8 mouse cellular contexts compared by ENCODE assay signal in genomic region chr1:168416729-168417437, GRCm38 (mm10). TPM values are rescaled to one million over a fixed set of nuclear protein-coding genes. Genes with fewer than 3 reads are reported as not detected.
DNase-seq lines count a peak whose midpoint lies in the region; ATAC-seq and TF ChIP-seq lines count a peak whose summit lies in the region.

No protein-coding gene starts in this region.

- no peak for DNase-seq in lung, postnatal 4 days
- no peak for DNase-seq in embryonic facial prominence, embryonic 11.5 days (ENCODE audit: low spot score)
- peak; percentile 69 for DNase-seq in kidney, postnatal 0 days (ENCODE audit: low spot score)
- no peak for DNase-seq in cerebellum, postnatal 4 days (ENCODE audit: low spot score in 2 of 2)
- DNase-seq in Muller cell, postnatal 12 days (ENCODE audit: inconsistent ontology term) = no peak
- DNase-seq in adipocyte (ENCODE audit: low spot score) = no peak

- H3K9ac ChIP-seq in lung, embryonic 15.5 days = no peak overlapping the region; the same call in 1 of the 2 replicates
- 0 out of 2 replicates have a peak overlapping the region, but pooled peaks have one; percentile 15 for H3K9ac ChIP-seq in embryonic facial prominence, embryonic 11.5 days (replicated peaks; ENCODE audit: low read length)
- peak overlapping the region; percentile 37; the same call in 1 of the 2 replicates for H3K9ac ChIP-seq in kidney, postnatal 0 days (ENCODE audit: low read depth, low read length)
- no peak overlapping the region for H3K9ac ChIP-seq in neural tube, embryonic 14.5 days (replicated peaks; ENCODE audit: low read depth, low read length)

- 21% methylated on average over 11 of the region's 11 CpGs for WGBS in lung, embryonic 15.5 days
- WGBS in embryonic facial prominence, embryonic 11.5 days = 10% methylated on average over 11 of the region's 11 CpGs
- WGBS in kidney, postnatal 0 days = 15% methylated on average over 11 of the region's 11 CpGs
- 18% methylated on average over 11 of the region's 11 CpGs for WGBS in neural tube, embryonic 14.5 days

- ATAC-seq in lung, embryonic 15.5 days (ENCODE audit: borderline replicate concordance, extremely low read depth, low FRiP score, low TSS enrichment) = peak; percentile 62
- peak; percentile 73; the same call in 1 of the 2 replicates for ATAC-seq in embryonic facial prominence, embryonic 11.5 days (replicated peaks; ENCODE audit: insufficient number of reproducible peaks, low FRiP score, low TSS enrichment, low read depth)
- peak; percentile 63; the same call in 1 of the 2 replicates for ATAC-seq in kidney, postnatal 0 days (replicated peaks; ENCODE audit: low FRiP score, low read depth)
- ATAC-seq in neural tube, embryonic 14.5 days (ENCODE audit: low read depth) = peak; percentile 60; the same call in 1 of the 2 replicates

- H3K4me3 ChIP-seq in lung, embryonic 15.5 days = no peak overlapping the region
- no peak overlapping the region for H3K4me3 ChIP-seq in embryonic facial prominence, embryonic 11.5 days (ENCODE audit: low read depth, low read length)
- H3K4me3 ChIP-seq in kidney, postnatal 0 days (replicated peaks; ENCODE audit: low read depth, low read length) = no peak overlapping the region
- H3K4me3 ChIP-seq in neural tube, embryonic 14.5 days (ENCODE audit: low read depth, low read length) = no peak overlapping the region

- peaks cover 23% of the 10 kb centered on the region for H3K36me3 ChIP-seq in lung, embryonic 15.5 days
- peaks cover 4% of the 10 kb centered on the region; the same call in 1 of the 2 replicates for H3K36me3 ChIP-seq in embryonic facial prominence, embryonic 11.5 days (replicated peaks; ENCODE audit: control insufficient read depth, insufficient read depth, low read depth, low read length)
- H3K36me3 ChIP-seq in kidney, postnatal 0 days (ENCODE audit: insufficient read depth, low read length) = peaks cover 24% of the 10 kb centered on the region
- H3K36me3 ChIP-seq in neural tube, embryonic 14.5 days (ENCODE audit: control insufficient read depth, insufficient read depth, low read length) = no peaks in the 10 kb centered on the region

- TF ChIP-seq CTCF in kidney, postnatal 0 days (IDR thresholded peaks at IDR 0.05; ENCODE audit: low read depth) = no peak

- no peaks in the 10 kb centered on the region for H3K27me3 ChIP-seq in lung, embryonic 15.5 days
- no peaks in the 10 kb centered on the region for H3K27me3 ChIP-seq in embryonic facial prominence, embryonic 11.5 days (ENCODE audit: control insufficient read depth, insufficient read depth, low read length)
- no peaks in the 10 kb centered on the region for H3K27me3 ChIP-seq in kidney, postnatal 0 days (ENCODE audit: insufficient read depth, low read length)
- no peaks in the 10 kb centered on the region for H3K27me3 ChIP-seq in neural tube, embryonic 14.5 days (ENCODE audit: control insufficient read depth, insufficient read depth, low read length)

- no peak overlapping the region for H3K4me2 ChIP-seq in lung, embryonic 15.5 days
- peak overlapping the region; percentile 10; the same call in 1 of the 2 replicates for H3K4me2 ChIP-seq in embryonic facial prominence, embryonic 11.5 days (ENCODE audit: low read depth, low read length)
- peak overlapping the region; percentile 23; the same call in 1 of the 2 replicates for H3K4me2 ChIP-seq in kidney, postnatal 0 days (ENCODE audit: low read length)
- H3K4me2 ChIP-seq in neural tube, embryonic 14.5 days (ENCODE audit: low read depth, low read length) = no peak overlapping the region; the same call in 1 of the 2 replicates

- peak overlapping the region; percentile 12; the same call in 1 of the 2 replicates for H3K27ac ChIP-seq in lung, embryonic 15.5 days
- H3K27ac ChIP-seq in embryonic facial prominence, embryonic 11.5 days (replicated peaks; ENCODE audit: low read depth, low read length) = peak overlapping the region; percentile 66
- peak overlapping the region; percentile 27; the same call in 1 of the 2 replicates for H3K27ac ChIP-seq in kidney, postnatal 0 days
- no peak overlapping the region for H3K27ac ChIP-seq in neural tube, embryonic 14.5 days (ENCODE audit: low read depth, low read length)

- peaks cover 46% of the 10 kb centered on the region for H3K4me1 ChIP-seq in lung, embryonic 15.5 days
- peaks cover 18% of the 10 kb centered on the region; the same call in 1 of the 2 replicates for H3K4me1 ChIP-seq in embryonic facial prominence, embryonic 11.5 days (ENCODE audit: control insufficient read depth, insufficient read depth, low read length)
- peaks cover 38% of the 10 kb centered on the region for H3K4me1 ChIP-seq in kidney, postnatal 0 days (replicated peaks; ENCODE audit: insufficient read depth, low read length)
- H3K4me1 ChIP-seq in neural tube, embryonic 14.5 days (ENCODE audit: control insufficient read depth, insufficient read depth, low read length) = peaks cover 16% of the 10 kb centered on the region

- H3K9me3 ChIP-seq in lung, embryonic 15.5 days = no peaks in the 10 kb centered on the region
- no peaks in the 10 kb centered on the region for H3K9me3 ChIP-seq in embryonic facial prominence, embryonic 11.5 days (replicated peaks; ENCODE audit: control insufficient read depth, low read length)
- H3K9me3 ChIP-seq in kidney, postnatal 0 days (replicated peaks; ENCODE audit: low read length) = no peaks in the 10 kb centered on the region
- H3K9me3 ChIP-seq in neural tube, embryonic 14.5 days (ENCODE audit: control insufficient read depth, low read length) = no peaks in the 10 kb centered on the region

RNA-seq across cellular contexts. Expression of gene Pbx1, which starts 15.2 kb away (rescaled TPM):
- polyA plus RNA-seq in lung, embryonic 15.5 days (2015; fragmentation: Nextera tagmentation; extraction: Ambion mirVana) = 37.5 and 40.6 TPM in 2 replicates
- 46.0 and 47.8 TPM in 2 replicates for polyA plus RNA-seq in embryonic facial prominence, embryonic 11.5 days (2014; fragmentation: Nextera tagmentation; extraction: Ambion mirVana)
- 55.7 and 59.4 TPM in 2 replicates for polyA plus RNA-seq in kidney, postnatal 0 days (2015; fragmentation: Nextera tagmentation; extraction: Ambion mirVana)
- 41.2 and 47.8 TPM in 2 replicates for polyA plus RNA-seq in neural tube, embryonic 14.5 days (2014; fragmentation: Nextera tagmentation; extraction: Ambion mirVana)

Comparison
In these comparisons a context has a peak if more than half of its experiments do, and no peak if none do; other contexts are left out.
1. H3K4me2 ChIP-seq: peak in embryonic facial prominence, embryonic 11.5 days (single experiment) and kidney, postnatal 0 days (single experiment); none in lung, embryonic 15.5 days (single experiment) and neural tube, embryonic 14.5 days (single experiment).
2. H3K9ac ChIP-seq: peak in embryonic facial prominence, embryonic 11.5 days (single experiment) and kidney, postnatal 0 days (single experiment); none in lung, embryonic 15.5 days (single experiment) and neural tube, embryonic 14.5 days (single experiment).
3. Peak in every context shown above with its lines, with median percentiles within 50 percentile points of each other: ATAC-seq.